Mouse (Mus musculus) erythroid progenitor cell, adult 5-6 weeks (primary cell): ENCODE results near the gene Fn3krp. TPM values are rescaled to one million over a fixed set of nuclear protein-coding genes. Genes with fewer than 3 reads are reported as not detected.

Experiments
- ATAC-seq: replicated peaks from 2 replicates; pipeline ENCODE4 v1.8.0; 2016; ENCODE audit warnings: moderate number of reproducible peaks, mild to moderate bottlenecking, moderate TSS enrichment, inconsistent platforms; ENCODE audit not compliant: poor library complexity, low FRiP score, severe bottlenecking
- total RNA-seq, 2 experiments: library from RNA; stranded (forward) in 1 of 2; stranded (reverse) in 1 of 2; fragments of 150-400 nt in 1 of 2; fragments of 186-747, 209-891 nt in 1 of 2; gene quantifications; 2 replicates each; pipeline versions ENCODE4 v1.2.3 to v1.2.4; 2015 to 2017; ENCODE audit warnings: low replicate concordance in 2 of 2

Gene Fn3krp
- total RNA-seq (2015; ENCODE audit: low replicate concordance) (107 and 114 TPM in 2 replicates), total RNA-seq (2017; ENCODE audit: low replicate concordance) (161 and 188 TPM in 2 replicates)

- peak; percentile 93 for ATAC-seq
Measured at GRCm38 (mm10) chr11:121420830-121421552, at the start of gene Fn3krp. TSS of gene Fn3krp (plus strand) at chr11:121421401.

- ATAC-seq = no peak
Measured at GRCm38 (mm10) chr11:121373305-121373704, 47.9 kb upstream of the Fn3krp start.

- no peak for ATAC-seq
Measured at GRCm38 (mm10) chr11:121378644-121379043, 42.6 kb upstream of the Fn3krp start.

- no peak for ATAC-seq
Measured at GRCm38 (mm10) chr11:121380294-121380693, 40.9 kb upstream of the Fn3krp start.

GRCm38 (mm10) chr11:121387750-121388553, 33.2 kb upstream of the Fn3krp start, which contains the start of gene Rab40b:
TSS of gene Rab40b (minus strand) at chr11:121388251.
- peak; percentile 93 for ATAC-seq

- ATAC-seq = no peak; the same call in 1 of the 2 replicates
Measured at GRCm38 (mm10) chr11:121388554-121388945, 32.7 kb upstream of the Fn3krp start.

GRCm38 (mm10) chr11:121390793-121391192, 30.4 kb upstream of the Fn3krp start:
- ATAC-seq = no peak

GRCm38 (mm10) chr11:121392405-121392804, 28.8 kb upstream of the Fn3krp start:
- no peak for ATAC-seq

GRCm38 (mm10) chr11:121407366-121408155, 13.6 kb upstream of the Fn3krp start:
- ATAC-seq = no peak

- ATAC-seq = no peak
Measured at GRCm38 (mm10) chr11:121414762-121415161, 6.4 kb upstream of the Fn3krp start.

- no peak for ATAC-seq
Measured at GRCm38 (mm10) chr11:121415351-121415750, 5.8 kb upstream of the Fn3krp start.

GRCm38 (mm10) chr11:121417971-121418370, 3.2 kb upstream of the Fn3krp start:
- no peak for ATAC-seq

- ATAC-seq = no peak
Measured at GRCm38 (mm10) chr11:121418932-121419331, 2.3 kb upstream of the Fn3krp start.

GRCm38 (mm10) chr11:121420379-121420778, 822 bp upstream of the Fn3krp start:
- ATAC-seq = no peak

- ATAC-seq = peak; percentile 58
Measured at GRCm38 (mm10) chr11:121421553-121422173, 462 bp downstream of the Fn3krp start.

- ATAC-seq = peak; percentile 60
Measured at GRCm38 (mm10) chr11:121433397-121433796, 12.2 kb downstream of the Fn3krp start.

- ATAC-seq = peak; percentile 74
Measured at GRCm38 (mm10) chr11:121434156-121435155, 13.3 kb downstream of the Fn3krp start, which contains the start of gene Fn3k. TSS of gene Fn3k (plus strand) at chr11:121434913.

- peak; percentile 15 for ATAC-seq
Measured at GRCm38 (mm10) chr11:121437236-121437635, 16.0 kb downstream of the Fn3krp start.
